8 mouse cellular contexts compared by ENCODE assay signal in genomic region chr5:32132971-32133501, GRCm38 (mm10). TPM values are rescaled to one million over a fixed set of nuclear protein-coding genes. Genes with fewer than 3 reads are reported as not detected.
A peak's percentile ranks its signal among the peaks of the same experiment; 100 is the strongest.
DNase-seq lines count a peak whose midpoint lies in the region; ATAC-seq and TF ChIP-seq lines count a peak whose summit lies in the region.

No protein-coding gene starts in this region.

- H3K27ac ChIP-seq in bone marrow, adult 2 months (ENCODE audit: control insufficient read depth, insufficient read depth, low read depth, low read length, poor library complexity): peak overlapping the region; percentile 63
- H3K27ac ChIP-seq in forebrain, embryonic 10.5 days: peak overlapping the region; percentile 80
- H3K27ac ChIP-seq in heart, embryonic 13.5 days (replicated peaks): peak overlapping the region; percentile 100
- peak overlapping the region; percentile 40; the same call in 1 of the 2 replicates for H3K27ac ChIP-seq in liver, embryonic 11.5 days (ENCODE audit: low read depth, low read length)
- peak overlapping the region; percentile 100 for H3K27ac ChIP-seq in stomach, postnatal 0 days (replicated peaks)

- H3K27me3 ChIP-seq in forebrain, embryonic 10.5 days (ENCODE audit: poor library complexity, severe bottlenecking): peaks cover 96% of the 10 kb centered on the region
- H3K27me3 ChIP-seq in heart, embryonic 13.5 days (replicated peaks): peaks cover 7% of the 10 kb centered on the region; the same call in 1 of the 2 replicates
- H3K27me3 ChIP-seq in liver, embryonic 11.5 days (replicated peaks; ENCODE audit: control insufficient read depth, insufficient read depth, low read length): peaks cover 73% of the 10 kb centered on the region
- H3K27me3 ChIP-seq in myocyte (ENCODE audit: control insufficient read depth, insufficient read depth, insufficient read length): no peaks in the 10 kb centered on the region
- no peaks in the 10 kb centered on the region for H3K27me3 ChIP-seq in stomach, postnatal 0 days (ENCODE audit: control insufficient read depth, insufficient read depth, low read length)

- peak overlapping the region; percentile 74 for H3K4me3 ChIP-seq in bone marrow, adult 2 months (replicated peaks; ENCODE audit: control insufficient read depth, low read depth, low read length)
- peak overlapping the region; percentile 72 for H3K4me3 ChIP-seq in forebrain, embryonic 10.5 days
- peak overlapping the region; percentile 90 for H3K4me3 ChIP-seq in heart, embryonic 13.5 days
- peak overlapping the region; percentile 72 for H3K4me3 ChIP-seq in liver, embryonic 11.5 days (ENCODE audit: low read depth, low read length)
- H3K4me3 ChIP-seq in myocyte: peak overlapping the region; percentile 99
- peak overlapping the region; percentile 95 for H3K4me3 ChIP-seq in stomach, postnatal 0 days (ENCODE audit: low read depth, low read length)

- peak overlapping the region; percentile 96 for H3K9ac ChIP-seq in heart, embryonic 13.5 days
- H3K9ac ChIP-seq in liver, embryonic 11.5 days (ENCODE audit: low read depth, low read length): 0 out of 2 replicates have a peak overlapping the region, but pooled peaks have one; percentile 38
- H3K9ac ChIP-seq in stomach, postnatal 0 days (ENCODE audit: low read length): peak overlapping the region; percentile 82

- H3K4me2 ChIP-seq in heart, embryonic 13.5 days: peak overlapping the region; percentile 95
- peak overlapping the region; percentile 93 for H3K4me2 ChIP-seq in liver, embryonic 11.5 days
- peak overlapping the region; percentile 100 for H3K4me2 ChIP-seq in myocyte (ENCODE audit: low read depth)
- peak overlapping the region; percentile 79 for H3K4me2 ChIP-seq in stomach, postnatal 0 days (replicated peaks; ENCODE audit: low read depth)

- no peaks in the 10 kb centered on the region for H3K9me3 ChIP-seq in forebrain, embryonic 10.5 days
- no peaks in the 10 kb centered on the region for H3K9me3 ChIP-seq in heart, embryonic 13.5 days
- no peaks in the 10 kb centered on the region for H3K9me3 ChIP-seq in liver, embryonic 11.5 days (ENCODE audit: control insufficient read depth, low read length)
- H3K9me3 ChIP-seq in stomach, postnatal 0 days (ENCODE audit: control insufficient read depth, low read length): no peaks in the 10 kb centered on the region

- WGBS in bone marrow, adult 2 months: 1% methylated on average over 47 of the region's 48 CpGs
- WGBS in forebrain, embryonic 10.5 days: under 1% methylated on average over 47 of the region's 48 CpGs
- under 1% methylated on average over 48 of the region's 48 CpGs for WGBS in heart, embryonic 13.5 days
- under 1% methylated on average over 44 of the region's 48 CpGs for WGBS in liver, embryonic 11.5 days
- under 1% methylated on average over 42 of the region's 48 CpGs for WGBS in stomach, postnatal 0 days

- TF ChIP-seq EP300 in stomach, postnatal 0 days (optimal IDR thresholded peaks at IDR 0.05): no peak

- no peaks in the 10 kb centered on the region; the same call in 1 of the 2 replicates for H3K4me1 ChIP-seq in bone marrow, adult 2 months (ENCODE audit: control insufficient read depth, insufficient read depth, low read length)
- peaks cover 48% of the 10 kb centered on the region for H3K4me1 ChIP-seq in forebrain, embryonic 10.5 days
- H3K4me1 ChIP-seq in heart, embryonic 13.5 days: peaks cover 29% of the 10 kb centered on the region
- peaks cover 11% of the 10 kb centered on the region for H3K4me1 ChIP-seq in liver, embryonic 11.5 days (replicated peaks; ENCODE audit: control insufficient read depth, insufficient read depth, low read length)
- 0 out of 2 replicates have a peak, but pooled peaks cover 2% of the 10 kb centered on the region for H3K4me1 ChIP-seq in stomach, postnatal 0 days (replicated peaks; ENCODE audit: control insufficient read depth, insufficient read depth)

- no peak for TF ChIP-seq CTCF in bone marrow, adult 2 months (IDR thresholded peaks at IDR 0.05; ENCODE audit: control insufficient read depth, insufficient read depth, low read length)
- TF ChIP-seq CTCF in stomach, postnatal 0 days (IDR thresholded peaks at IDR 0.05; ENCODE audit: low read depth): no peak; the same call in 1 of the 2 replicates

- H3K36me3 ChIP-seq in forebrain, embryonic 10.5 days (replicated peaks): no peaks in the 10 kb centered on the region
- H3K36me3 ChIP-seq in heart, embryonic 13.5 days: no peaks in the 10 kb centered on the region
- H3K36me3 ChIP-seq in liver, embryonic 11.5 days (ENCODE audit: control insufficient read depth, insufficient read depth, low read length): no peaks in the 10 kb centered on the region
- H3K36me3 ChIP-seq in myocyte (ENCODE audit: control insufficient read depth, insufficient read depth): no peaks in the 10 kb centered on the region
- no peaks in the 10 kb centered on the region for H3K36me3 ChIP-seq in stomach, postnatal 0 days (ENCODE audit: control insufficient read depth, insufficient read depth, low read length)

- H3K79me2 ChIP-seq in myocyte (ENCODE audit: control insufficient read depth, insufficient read depth): peaks cover 15% of the 10 kb centered on the region

- H3ac ChIP-seq in myocyte (ENCODE audit: control insufficient read depth, insufficient read length): peak overlapping the region; percentile 20

- 0 out of 2 replicates have a peak, but pooled peaks have one; percentile 10 for TF ChIP-seq POLR2A in bone marrow, adult 2 months (IDR thresholded peaks at IDR 0.05; ENCODE audit: borderline replicate concordance, control insufficient read depth, low read depth, low read length)
- no peak for TF ChIP-seq POLR2A in myocyte (IDR thresholded peaks at IDR 0.05; ENCODE audit: insufficient read length, low read depth)

- DNase-seq in CD4-positive helper T cell, adult 2 months (ENCODE audit: low read depth, low spot score): peak; percentile 77
- DNase-seq in forebrain, embryonic 10.5 days (ENCODE audit: extremely low spot score, low spot score): peak; percentile 71
- peak; percentile 83 for DNase-seq in kidney, postnatal 10 days
- DNase-seq in liver, embryonic 11.5 days (ENCODE audit: low spot score): peak; percentile 59
- peak; percentile 83 for DNase-seq in stomach, postnatal 0 days (ENCODE audit: low spot score)

- no peak for ATAC-seq in heart, embryonic 13.5 days (ENCODE audit: extremely low read depth, insufficient number of reproducible peaks, low FRiP score, low TSS enrichment)
- ATAC-seq in liver, embryonic 11.5 days (replicated peaks; ENCODE audit: low FRiP score): no peak
- peak; percentile 12; the same call in 1 of the 2 replicates for ATAC-seq in stomach, postnatal 0 days (ENCODE audit: low FRiP score, low TSS enrichment)

TF ChIP-seq in myocyte, 11 proteins besides CTCF, POLR2A, EP300 and RAD21:
- no peak for TF ChIP-seq E2F4 (IDR thresholded peaks at IDR 0.05; ENCODE audit: insufficient read depth)
- TF ChIP-seq REST (IDR thresholded peaks at IDR 0.05; ENCODE audit: insufficient read depth, insufficient read length): no peak
- TF ChIP-seq SRF (IDR thresholded peaks at IDR 0.05; ENCODE audit: control insufficient read depth, insufficient read length, low read depth): no peak
- no peak for TF ChIP-seq USF1 (IDR thresholded peaks at IDR 0.05; ENCODE audit: low read depth)
- no peak for TF ChIP-seq MYOG (IDR thresholded peaks at IDR 0.05; ENCODE audit: control insufficient read depth in 1 of 3, insufficient read depth in 1 of 3, insufficient read length in 2 of 3, low read depth in 2 of 3)
- TF ChIP-seq MAX (IDR thresholded peaks at IDR 0.05; ENCODE audit: low read depth): no peak
- TF ChIP-seq TCF12 (IDR thresholded peaks at IDR 0.05; ENCODE audit: insufficient read depth, poor library complexity, severe bottlenecking): no peak
- no peak for TF ChIP-seq TCF3 (IDR thresholded peaks at IDR 0.05; ENCODE audit: insufficient read length, low read depth)
- TF ChIP-seq POLR2AphosphoS2 (IDR thresholded peaks at IDR 0.05; ENCODE audit: insufficient read length, low read depth): peak; percentile 31

RNA-seq across cellular contexts. Expression of gene Fosl2, which starts 2.6 kb away (rescaled TPM):
- polyA plus RNA-seq in bone marrow, adult 2 months (2011; ENCODE audit: insufficient read depth, insufficient read length, low replicate concordance, missing spikeins): 8.9 and 19.6 TPM in 2 replicates
- 0.32 and 0.60 TPM in 2 replicates for polyA plus RNA-seq in forebrain, embryonic 10.5 days (2016; fragmentation: Nextera tagmentation; extraction: Ambion mirVana)
- polyA plus RNA-seq in heart, embryonic 13.5 days (2015; fragmentation: Nextera tagmentation; extraction: Ambion mirVana): 2.0 TPM in 2 replicates
- 1.9 and 2.0 TPM in 2 replicates for polyA plus RNA-seq in liver, embryonic 11.5 days (2014; fragmentation: Nextera tagmentation; extraction: Ambion mirVana)
- polyA plus RNA-seq in myocyte (2012; fragmentation: generic; extraction: Trizol): 30.9 TPM
- 10.5 and 11.7 TPM in 2 replicates for polyA plus RNA-seq in stomach, postnatal 0 days (2015; fragmentation: Nextera tagmentation; extraction: Ambion mirVana)

Comparison
In these comparisons a context has a peak if more than half of its experiments do, and no peak if none do; other contexts are left out.
1. H3K27ac ChIP-seq: peak in every context shown above with its lines; median percentile 100 in heart, embryonic 13.5 days; 100 in stomach, postnatal 0 days; 80 in forebrain, embryonic 10.5 days; 63 in bone marrow, adult 2 months; 40 in liver, embryonic 11.5 days.
2. H3K9ac ChIP-seq: peak in every context shown above with its lines; median percentile 96 in heart, embryonic 13.5 days; 82 in stomach, postnatal 0 days; 38 in liver, embryonic 11.5 days.